ENCODE assay signal across 14 mouse cellular contexts in genomic region chr10:16996820-16997466, GRCm38 (mm10).
DNase-seq lines count a peak whose midpoint lies in the region; ATAC-seq and TF ChIP-seq lines count a peak whose summit lies in the region.
"Had no signal": no experiment of that assay in that cellular context is flagged by ENCODE, and none has a peak within 500 bp of the region (broad histone marks: within the 10 kb centered on the region; RNA-seq: fewer than 3 reads in every experiment).

No protein-coding gene starts in this region.

- peak; percentile 1 for DNase-seq in liver, embryonic 13.5 days
- no peak for DNase-seq in liver
- peak; percentile 26 for DNase-seq in skeletal muscle tissue, adult 2 months (ENCODE audit: low read depth, low spot score)
- DNase-seq in right cerebral cortex, postnatal 25 days: no peak
- DNase-seq in gastrocnemius, postnatal 4 days (ENCODE audit: low spot score in 2 of 2): no peak
- DNase-seq: adrenal gland, postnatal 10 days; cerebellum, postnatal 25 days; heart, postnatal 36 days; right cerebral cortex, postnatal 14 days had no signal

- TF ChIP-seq POLR2A in bone marrow macrophage, adult 2 months (IDR thresholded peaks at IDR 0.05; ENCODE audit: borderline replicate concordance, low read depth, low read length): no peak

- H3K27me3 ChIP-seq in liver, embryonic 13.5 days: no peaks in the 10 kb centered on the region
- no peaks in the 10 kb centered on the region for H3K27me3 ChIP-seq in lung, embryonic 16.5 days (ENCODE audit: control insufficient read depth, insufficient read depth, low read depth, low read length)
- H3K27me3 ChIP-seq: kidney, embryonic 15.5 days; Patski had no signal

- H3K4me2 ChIP-seq in liver, embryonic 13.5 days: no peak overlapping the region
- no peak overlapping the region for H3K4me2 ChIP-seq in lung, embryonic 16.5 days (ENCODE audit: low read depth, low read length)
- H3K4me2 ChIP-seq: kidney, embryonic 15.5 days had no signal

- WGBS in liver, embryonic 13.5 days (ENCODE audit: insufficient replicate concordance): 34% methylated on average over 6 of the region's 6 CpGs
- WGBS in lung, embryonic 16.5 days: 58% methylated on average over 6 of the region's 6 CpGs

- H3K9me3 ChIP-seq in liver, embryonic 13.5 days (replicated peaks): no peaks in the 10 kb centered on the region
- no peaks in the 10 kb centered on the region for H3K9me3 ChIP-seq in lung, embryonic 16.5 days (ENCODE audit: control insufficient read depth, low read length)
- H3K9me3 ChIP-seq: kidney, embryonic 15.5 days had no signal

- no peak overlapping the region for H3K9ac ChIP-seq in liver, embryonic 13.5 days
- no peak overlapping the region for H3K9ac ChIP-seq in lung, embryonic 16.5 days (ENCODE audit: low read length)
- H3K9ac ChIP-seq: kidney, embryonic 15.5 days had no signal

- no peak for ATAC-seq in liver, embryonic 13.5 days (ENCODE audit: low read depth)
- peak; percentile 61; the same call in 1 of the 2 replicates for ATAC-seq in lung, embryonic 16.5 days (ENCODE audit: low read depth)
- ATAC-seq: Patski had no signal

- H3K36me3 ChIP-seq in liver, embryonic 13.5 days: no peaks in the 10 kb centered on the region
- no peaks in the 10 kb centered on the region for H3K36me3 ChIP-seq in lung, embryonic 16.5 days (ENCODE audit: control insufficient read depth, insufficient read depth, low read length)
- H3K36me3 ChIP-seq: kidney, embryonic 15.5 days had no signal

- no peak overlapping the region for H3K27ac ChIP-seq in liver, embryonic 13.5 days
- peak overlapping the region; percentile 75 for H3K27ac ChIP-seq in bone marrow macrophage, adult 2 months (ENCODE audit: insufficient read depth, low read depth, low read length)
- H3K27ac ChIP-seq in lung, embryonic 16.5 days (ENCODE audit: low read length): no peak overlapping the region
- H3K27ac ChIP-seq: kidney, embryonic 15.5 days had no signal

- no peak overlapping the region for H3K4me3 ChIP-seq in liver, embryonic 13.5 days (replicated peaks)
- no peak overlapping the region for H3K4me3 ChIP-seq in bone marrow macrophage, adult 2 months (ENCODE audit: insufficient read depth, low read length)
- H3K4me3 ChIP-seq in lung, embryonic 16.5 days (ENCODE audit: low read length): no peak overlapping the region
- H3K4me3 ChIP-seq: erythroblast, embryonic 14.5 days; kidney, embryonic 15.5 days had no signal

- H3K4me1 ChIP-seq in liver, embryonic 13.5 days (replicated peaks): no peaks in the 10 kb centered on the region
- H3K4me1 ChIP-seq in bone marrow macrophage, adult 2 months (ENCODE audit: control insufficient read depth, insufficient read depth, low read length): peaks cover 22% of the 10 kb centered on the region
- H3K4me1 ChIP-seq in lung, embryonic 16.5 days (replicated peaks; ENCODE audit: control insufficient read depth, insufficient read depth, low read length): peaks cover 7% of the 10 kb centered on the region

- no peak for TF ChIP-seq CTCF in bone marrow macrophage, adult 2 months (IDR thresholded peaks at IDR 0.05; ENCODE audit: low read depth, low read length)

Comparison
In these comparisons a context has a peak if more than half of its experiments do, and no peak if none do; other contexts are left out.
1. DNase-seq: peak in liver, embryonic 13.5 days (single experiment) and skeletal muscle tissue, adult 2 months (single experiment); none in liver (single experiment), right cerebral cortex, postnatal 25 days (single experiment) and gastrocnemius, postnatal 4 days (0 of 2).